Mouse (Mus musculus): Measurements from ENCODE around the gene Gm4869.
"Not testable (repeated sequence)": the region's sequence is repeated elsewhere in the genome, so short reads cannot be mapped to it uniquely, and the experiment has no call there.

The Gm4869 gene

GRCm38 (mm10) chr5:140445345-140445744 lies at the start of gene Gm4869:
TSS of gene Gm4869 (plus strand) at chr5:140445645.
- DNase-seq (ENCODE audit: low spot score in 2 of 2) = no peak

DNA sequence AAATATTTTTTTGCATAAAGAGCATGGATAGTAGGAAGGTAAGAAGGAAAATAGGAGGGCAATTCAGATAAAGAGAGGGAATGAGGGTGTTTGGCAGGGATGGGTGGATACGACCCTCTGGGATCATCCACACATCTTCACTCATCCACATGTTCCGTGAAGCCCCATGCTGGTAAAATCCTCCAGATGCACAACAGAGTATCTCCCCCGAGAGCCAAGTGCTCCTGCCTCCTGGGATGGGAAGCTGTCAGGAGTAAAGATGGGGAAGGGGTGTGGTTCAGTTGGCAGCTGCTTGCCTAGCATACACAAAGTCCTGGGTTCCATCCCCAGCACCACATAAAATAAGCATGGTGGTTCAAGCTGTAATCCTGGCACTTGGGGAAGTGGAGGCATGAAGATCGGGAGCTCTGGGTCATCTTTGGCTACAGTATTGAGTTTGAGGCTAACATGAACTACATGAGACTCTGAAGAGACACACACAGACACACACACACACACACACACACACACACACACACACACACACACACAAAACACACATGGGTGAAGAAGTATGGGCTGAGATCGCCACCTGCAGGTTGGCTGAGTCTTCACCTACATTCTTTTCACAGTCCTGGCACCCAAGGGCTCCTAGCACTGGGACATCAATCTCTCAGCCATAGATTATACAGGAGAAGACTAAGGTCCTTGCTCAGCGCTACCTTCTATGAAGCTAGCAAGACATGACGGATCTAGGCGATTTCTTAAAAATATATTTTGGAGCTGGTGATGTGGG lies 49.1 kb upstream of the Gm4869 start:
- DNase-seq (ENCODE audit: low spot score in 2 of 2) = peak in 1 of 2 experiments; percentile 26

- DNase-seq (ENCODE audit: low spot score in 2 of 2) = no peak
Observed at GRCm38 (mm10) chr5:140402640-140403270, 42.7 kb upstream of the Gm4869 start.

DNA sequence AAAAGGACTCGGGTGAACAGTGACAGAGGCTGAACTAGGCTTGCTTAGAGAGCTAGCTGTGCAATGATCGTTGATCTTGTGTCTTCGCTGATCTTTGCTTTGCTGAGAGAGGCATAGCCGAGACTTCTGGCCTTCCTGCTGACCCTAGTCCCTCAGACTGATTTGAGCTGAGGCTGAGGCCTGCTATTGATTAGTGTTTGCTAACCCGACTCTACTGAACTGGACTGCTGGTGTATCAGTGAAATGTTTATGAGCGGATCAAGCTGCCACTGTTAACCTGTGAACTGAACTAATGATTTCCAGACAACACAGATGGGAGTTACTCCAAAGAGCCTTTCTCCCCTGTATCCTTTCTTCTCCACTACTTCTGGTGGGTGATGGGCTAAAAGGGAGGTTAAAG lies 40.3 kb upstream of the Gm4869 start:
- no peak for DNase-seq (ENCODE audit: low spot score in 2 of 2)

GRCm38 (mm10) chr5:140406666-140407065 lies 38.8 kb upstream of the Gm4869 start:
- DNase-seq (ENCODE audit: low spot score in 2 of 2) = no peak

- DNase-seq (ENCODE audit: low spot score in 2 of 2) = no peak
Observed at GRCm38 (mm10) chr5:140408801-140409200, 36.6 kb upstream of the Gm4869 start.

DNA sequence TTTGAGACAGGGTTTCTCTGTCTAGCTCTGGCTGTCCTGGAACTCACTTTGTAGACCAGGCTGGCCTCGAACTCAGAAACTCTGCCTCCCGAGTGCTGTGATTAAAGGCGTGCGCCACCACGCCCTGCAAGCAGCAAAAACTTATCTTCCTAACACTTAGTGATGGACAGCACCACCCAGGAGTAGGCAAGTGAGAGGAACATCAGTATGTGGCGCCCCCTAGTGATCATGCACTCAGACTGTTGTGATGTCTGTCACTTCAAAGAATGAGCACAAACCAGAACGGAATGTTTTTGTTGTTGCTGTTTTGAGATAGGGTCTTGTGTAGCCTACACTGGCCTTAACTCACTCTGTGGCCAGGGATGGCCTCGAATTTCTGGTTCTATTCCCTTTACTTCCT lies 34.1 kb upstream of the Gm4869 start:
- DNase-seq (ENCODE audit: low spot score in 2 of 2) = peak in 1 of 2 experiments; percentile 36

DNA sequence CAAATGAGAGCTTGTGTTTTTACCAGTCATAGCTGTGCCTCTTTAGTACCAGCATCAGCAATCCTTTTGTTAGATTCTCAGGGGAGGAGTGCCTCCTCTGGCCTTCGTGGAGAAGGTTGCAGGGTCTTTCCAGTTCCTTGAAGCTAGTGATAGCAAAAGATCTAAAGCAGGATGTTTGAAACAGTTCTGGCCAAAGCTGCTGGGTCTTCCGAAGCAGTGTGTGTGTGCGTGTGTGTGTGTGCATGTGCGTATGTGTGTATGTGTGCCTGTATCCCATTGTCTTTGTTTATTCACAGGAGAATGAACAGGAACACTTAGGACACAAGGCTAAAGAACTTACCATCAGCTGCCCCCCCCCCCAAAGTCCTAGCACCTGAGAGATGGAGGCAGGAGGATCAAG lies 30.8 kb upstream of the Gm4869 start:
- no peak for DNase-seq (ENCODE audit: low spot score in 2 of 2)

- DNase-seq (ENCODE audit: low spot score in 2 of 2) = no peak
Observed at GRCm38 (mm10) chr5:140418106-140418488, 27.3 kb upstream of the Gm4869 start.

DNA sequence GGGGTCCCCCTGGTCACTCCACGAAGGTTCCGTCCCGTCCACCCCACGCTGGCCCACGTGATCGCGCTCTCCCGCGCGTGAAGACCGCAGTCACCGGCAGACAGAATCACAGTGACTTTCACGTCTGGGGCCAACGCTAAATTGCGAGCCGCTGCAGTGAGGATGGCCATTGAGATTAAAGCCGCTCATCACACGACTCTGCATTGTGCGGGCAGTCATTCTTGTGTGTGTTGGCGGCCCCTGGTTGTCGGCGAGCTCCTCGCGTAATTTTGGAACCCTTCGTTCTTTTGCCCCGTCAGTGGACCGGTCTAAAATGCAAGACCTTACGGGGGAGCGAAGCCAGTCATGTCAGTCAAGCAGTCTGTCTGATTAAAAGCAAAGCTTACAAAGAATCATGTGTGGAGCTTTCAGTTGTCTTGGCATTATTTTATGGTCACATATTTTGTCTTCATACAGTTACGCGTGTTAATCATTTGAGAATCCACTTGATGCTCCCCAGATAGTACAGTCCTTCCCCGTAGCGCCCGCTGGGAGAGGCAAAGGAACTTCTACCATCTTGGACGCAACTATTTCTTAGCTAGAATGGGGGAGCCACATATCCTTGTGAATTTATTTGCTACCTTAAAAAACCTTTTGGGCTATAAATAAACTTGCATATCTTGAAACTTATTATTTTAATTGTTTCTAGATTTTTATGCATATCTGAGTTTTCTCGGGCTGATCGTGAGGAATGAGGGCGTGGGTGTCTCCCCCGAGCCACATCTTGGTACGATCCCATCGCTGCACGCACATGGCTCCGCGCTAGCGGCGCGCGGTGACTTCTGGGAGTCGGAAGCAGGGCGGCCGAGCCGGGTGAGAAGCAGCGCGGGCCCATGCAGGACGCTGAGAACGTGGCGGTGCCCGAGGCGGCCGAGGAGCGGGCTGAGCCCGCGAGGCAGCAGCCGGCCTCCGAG lies 26.7 kb upstream of the Gm4869 start, which contains the start of gene Eif3b:
Eif3b (plus strand) TSS at position 840 of the 953 bp plus-strand sequence.
- DNase-seq (ENCODE audit: low spot score in 2 of 2) = peak; percentile 81 to 84

DNA sequence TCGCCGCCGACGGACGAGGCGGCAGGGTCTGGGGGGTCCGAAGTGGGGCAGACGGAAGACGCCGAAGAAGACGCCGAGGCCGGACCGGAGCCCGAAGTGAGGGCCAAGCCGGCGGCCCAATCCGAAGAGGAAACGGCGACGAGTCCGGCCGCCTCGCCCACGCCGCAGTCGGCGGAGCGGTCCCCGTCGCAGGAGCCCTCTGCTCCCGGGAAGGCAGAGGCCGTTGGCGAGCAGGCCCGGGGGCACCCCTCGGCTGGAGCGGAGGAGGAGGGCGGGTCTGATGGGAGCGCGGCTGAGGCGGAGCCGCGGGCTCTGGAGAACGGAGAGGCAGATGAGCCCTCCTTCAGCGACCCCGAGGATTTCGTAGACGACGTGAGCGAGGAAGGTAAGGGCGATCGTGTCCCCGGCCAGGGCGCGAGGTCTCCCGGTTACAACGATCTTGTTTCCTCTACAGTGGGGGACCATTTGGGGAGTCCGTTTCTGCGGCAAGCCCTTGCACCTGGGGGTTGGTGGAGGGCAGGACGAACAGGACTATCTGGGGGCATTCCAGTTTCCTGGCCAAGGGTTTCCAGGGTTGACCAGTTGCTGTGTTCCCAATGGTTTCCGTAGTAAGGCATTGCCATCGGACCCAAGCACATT lies 25.9 kb upstream of the Gm4869 start:
- DNase-seq (ENCODE audit: low spot score in 2 of 2) = no peak

- DNase-seq (ENCODE audit: low spot score in 2 of 2) = no peak
Observed at GRCm38 (mm10) chr5:140420616-140421015, 24.8 kb upstream of the Gm4869 start.

- no peak for DNase-seq (ENCODE audit: low spot score in 2 of 2)
Observed at GRCm38 (mm10) chr5:140425016-140425783, 20.2 kb upstream of the Gm4869 start.

DNA sequence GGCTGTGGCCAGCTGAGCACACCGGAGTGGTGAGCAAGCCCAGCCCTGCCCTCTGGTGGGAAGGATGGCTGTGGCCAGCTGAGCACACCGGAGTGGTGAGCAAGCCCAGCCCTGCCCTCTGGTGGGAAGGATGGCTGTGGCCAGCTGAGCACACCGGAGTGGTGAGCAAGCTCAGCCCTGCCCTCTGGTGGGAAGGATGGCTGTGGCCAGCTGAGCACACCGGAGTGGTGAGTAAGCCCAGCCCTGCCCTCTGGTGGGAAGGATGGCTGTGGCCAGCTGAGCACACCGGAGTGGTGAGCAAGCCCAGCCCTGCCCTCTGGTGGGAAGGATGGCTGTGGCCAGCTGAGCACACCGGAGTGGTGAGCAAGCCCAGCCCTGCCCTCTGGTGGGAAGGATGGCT lies 6.3 kb upstream of the Gm4869 start:
- DNase-seq (ENCODE audit: low spot score in 2 of 2) = not testable (repeated sequence)

DNA sequence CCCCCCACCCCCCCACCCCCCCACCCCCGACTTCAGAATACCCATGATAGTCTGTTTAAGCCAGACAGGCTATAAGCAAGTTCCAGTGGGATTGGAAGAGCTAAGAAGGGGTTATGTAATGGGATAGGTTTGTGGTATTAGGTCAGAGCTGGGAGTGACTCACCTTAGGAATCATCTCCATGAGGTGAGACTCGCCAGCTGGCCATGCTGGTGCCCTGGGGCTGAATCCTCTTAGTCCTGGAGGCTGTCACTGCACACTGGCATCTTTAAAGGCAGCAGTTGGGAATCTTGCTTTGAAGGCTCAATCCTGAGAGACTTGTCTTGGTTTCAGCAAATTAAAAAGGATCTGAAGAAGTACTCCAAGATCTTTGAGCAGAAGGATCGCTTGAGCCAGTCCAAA lies 4.0 kb upstream of the Gm4869 start:
- DNase-seq (ENCODE audit: low spot score in 2 of 2) = no peak

DNA sequence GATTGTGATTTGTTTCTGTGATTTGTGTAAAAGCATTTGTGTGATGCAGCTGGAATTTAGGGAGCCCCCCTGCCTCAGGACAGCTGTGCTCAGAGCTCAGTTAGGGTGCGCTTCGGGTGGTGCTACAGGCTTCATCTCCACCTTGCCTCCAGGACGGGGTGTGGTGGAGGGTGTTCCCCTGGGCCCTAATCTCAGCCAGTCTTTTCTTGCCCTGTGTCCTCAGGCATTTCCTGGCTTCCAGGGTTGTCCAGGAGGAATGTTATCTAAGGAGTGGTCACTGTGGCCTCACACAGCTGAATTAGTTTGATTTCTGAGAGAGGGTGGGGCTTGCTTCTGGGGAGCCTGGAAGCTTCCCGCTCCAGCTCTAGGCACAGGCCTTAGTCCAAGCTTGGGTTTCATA lies 1.4 kb upstream of the Gm4869 start:
- DNase-seq (ENCODE audit: low spot score in 2 of 2) = no peak

DNA sequence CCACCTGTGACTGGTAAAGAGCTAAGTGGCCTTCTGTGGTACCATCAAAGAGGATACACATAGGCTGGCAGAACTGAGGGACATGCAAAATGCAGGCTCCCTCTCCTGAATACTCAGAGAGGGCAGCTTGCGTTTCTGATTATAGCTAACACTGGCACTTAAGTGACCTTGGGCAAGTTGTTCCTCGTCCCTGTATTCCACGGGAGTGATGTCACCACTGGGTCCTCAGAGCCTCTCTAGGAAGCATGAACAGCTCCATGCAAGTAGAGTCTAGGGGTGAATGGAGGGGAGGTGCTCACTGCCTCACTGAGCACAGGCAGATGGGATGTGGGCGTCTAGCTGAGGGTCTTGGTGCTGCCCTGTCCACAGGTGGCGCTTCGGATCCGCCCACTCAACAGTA lies 609 bp downstream of the Gm4869 start:
- DNase-seq (ENCODE audit: low spot score in 2 of 2) = no peak

- no peak for DNase-seq (ENCODE audit: low spot score in 2 of 2)
Observed at GRCm38 (mm10) chr5:140454488-140454887, 9.0 kb downstream of the Gm4869 start.

DNA sequence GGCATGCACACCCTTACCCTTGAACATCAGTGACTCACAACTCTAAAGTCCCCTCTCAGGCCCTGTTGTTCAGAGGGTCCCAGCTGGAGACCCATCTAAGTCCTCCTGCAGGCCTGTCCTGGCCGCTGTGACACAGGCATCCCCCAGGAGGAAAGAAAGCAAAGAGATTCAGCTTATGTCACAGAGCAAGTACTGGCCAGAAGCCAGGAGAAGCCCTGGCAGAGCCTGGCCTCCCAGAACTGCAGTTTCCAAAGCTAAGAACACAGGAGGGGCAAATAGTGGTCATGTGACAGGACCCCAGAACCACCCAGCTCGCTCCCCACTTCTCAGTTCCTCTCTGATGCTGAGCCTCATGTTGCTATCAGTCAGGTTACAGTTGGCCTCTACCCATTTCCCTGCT lies 10.0 kb downstream of the Gm4869 start:
- DNase-seq (ENCODE audit: low spot score in 2 of 2) = no peak

- no peak for DNase-seq (ENCODE audit: low spot score in 2 of 2)
Observed at GRCm38 (mm10) chr5:140461476-140461875, 16.0 kb downstream of the Gm4869 start.

DNA sequence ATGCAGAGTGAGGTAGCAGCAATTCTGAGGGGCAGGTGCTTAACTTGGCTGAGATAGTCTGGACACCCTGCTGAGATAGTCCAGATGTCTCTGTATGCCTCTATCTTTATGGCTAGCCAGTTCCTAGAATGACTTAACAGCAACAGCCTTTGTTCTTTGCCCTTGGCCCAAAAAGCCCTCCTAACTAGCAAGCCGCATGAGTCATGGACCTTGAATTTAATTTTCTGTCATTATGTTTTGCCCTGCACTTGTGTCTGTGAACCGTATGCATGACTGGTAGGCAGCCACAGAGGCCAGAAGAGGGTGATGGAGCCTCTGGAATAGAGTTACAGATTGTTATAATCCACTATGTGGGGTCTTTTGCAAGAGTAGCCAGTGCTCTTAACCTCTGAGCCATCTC lies 17.7 kb downstream of the Gm4869 start:
- DNase-seq (ENCODE audit: low spot score in 2 of 2) = not testable (repeated sequence)
